In the genomic region with DNA sequence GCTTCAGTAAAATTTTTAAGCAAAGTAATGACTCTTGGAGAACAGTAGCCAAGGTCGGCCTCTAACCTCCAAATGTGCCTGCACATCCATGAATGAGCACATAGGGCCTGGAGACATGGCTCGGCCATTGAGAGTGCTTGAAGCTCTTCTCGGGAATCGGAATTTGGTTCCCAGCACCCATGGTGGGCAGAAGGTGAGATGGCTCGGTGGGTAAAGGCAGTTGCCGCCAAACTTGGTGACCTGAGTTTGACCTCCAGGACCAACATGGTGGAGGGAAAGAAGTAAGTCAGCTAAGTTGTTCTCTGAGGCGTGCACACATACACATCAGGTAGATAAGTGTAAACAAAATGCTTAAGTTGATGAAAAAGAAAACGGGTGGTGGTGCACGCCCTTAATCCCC, we compare ENCODE assay signal across 13 mouse cellular contexts.
"Had no signal": no experiment of that assay in that cellular context is flagged by ENCODE, and none has a peak within 500 bp of the region (broad histone marks: within the 10 kb centered on the region; RNA-seq: fewer than 3 reads in every experiment).

No protein-coding gene starts in this region.

- H3K27me3 ChIP-seq: limb, embryonic 12.5 days; limb, embryonic 15.5 days; midbrain, embryonic 12.5 days; midbrain, embryonic 15.5 days; neural tube, embryonic 12.5 days; neural tube, embryonic 15.5 days had no signal

- H3K9me3 ChIP-seq: limb, embryonic 15.5 days; midbrain, embryonic 12.5 days; midbrain, embryonic 15.5 days; neural tube, embryonic 12.5 days; neural tube, embryonic 15.5 days had no signal

- H3K4me3 ChIP-seq: limb, embryonic 12.5 days; limb, embryonic 15.5 days; midbrain, embryonic 12.5 days; midbrain, embryonic 15.5 days; neural tube, embryonic 12.5 days; neural tube, embryonic 15.5 days had no signal

- H3K4me2 ChIP-seq: limb, embryonic 12.5 days; limb, embryonic 15.5 days; midbrain, embryonic 12.5 days; midbrain, embryonic 15.5 days; neural tube, embryonic 12.5 days; neural tube, embryonic 15.5 days had no signal

- H3K27ac ChIP-seq: limb, embryonic 12.5 days; limb, embryonic 15.5 days; midbrain, embryonic 12.5 days; midbrain, embryonic 15.5 days; neural tube, embryonic 12.5 days; neural tube, embryonic 15.5 days had no signal

- H3K9ac ChIP-seq: limb, embryonic 12.5 days; limb, embryonic 15.5 days; midbrain, embryonic 12.5 days; midbrain, embryonic 15.5 days; neural tube, embryonic 12.5 days; neural tube, embryonic 15.5 days had no signal

- H3K36me3 ChIP-seq: midbrain, embryonic 15.5 days; neural tube, embryonic 15.5 days had no signal

- DNase-seq: kidney, adult 2 months; left cerebral cortex, postnatal 4 days; right cerebral cortex, adult 18-20 months; right cerebral cortex, postnatal 25 days; thymus, adult 18-20 months; thymus, postnatal 36 days had no signal

- ATAC-seq: intestine, postnatal 0 days; midbrain, embryonic 15.5 days had no signal
